Mouse (Mus musculus): ENCODE results near the gene Xbp1. TPM values are rescaled to one million over a fixed set of nuclear protein-coding genes. Genes with fewer than 3 reads are reported as not detected.
"Not testable (repeated sequence)": the region's sequence is repeated elsewhere in the genome, so short reads cannot be mapped to it uniquely, and the experiment has no call there.

The Xbp1 gene
- polyA plus RNA-seq, 1 experiment from 2014 or later: 222 TPM

- H3K4me2 ChIP-seq (ENCODE audit: low read depth, low read length): no peak overlapping the region
- ATAC-seq: no peak
- no peaks in the 10 kb centered on the region for H3K9me3 ChIP-seq (ENCODE audit: control insufficient read depth, low read length)
- H3K36me3 ChIP-seq (ENCODE audit: control insufficient read depth, insufficient read depth, low read length): no peaks in the 10 kb centered on the region
- WGBS: 79% methylated on average over 11 of the region's 11 CpGs
- H3K4me3 ChIP-seq (ENCODE audit: low read length): no peak overlapping the region
- peaks cover 7% of the 10 kb centered on the region; the same call in 1 of the 2 replicates for H3K4me1 ChIP-seq (ENCODE audit: control insufficient read depth, insufficient read depth, low read length)
- H3K9ac ChIP-seq (ENCODE audit: low read depth, low read length): no peak overlapping the region
- H3K27me3 ChIP-seq (replicated peaks; ENCODE audit: control insufficient read depth, insufficient read depth, low read length): no peaks in the 10 kb centered on the region
- peak overlapping the region; percentile 61; the same call in 1 of the 2 replicates for H3K27ac ChIP-seq (ENCODE audit: low read length)
Measured at GRCm38 (mm10) chr11:5499961-5500644, 20.4 kb upstream of the Xbp1 start.

GRCm38 (mm10) chr11:5500903-5501741, 19.3 kb upstream of the Xbp1 start:
- Histone ChIP-seq H3K9me3 (ENCODE audit: control insufficient read depth, low read length) (no peaks in the 10 kb centered on the region), H3K36me3 (ENCODE audit: control insufficient read depth, insufficient read depth, low read length) (no peaks in the 10 kb centered on the region), H3K4me1 (ENCODE audit: control insufficient read depth, insufficient read depth, low read length) (peaks cover 7% of the 10 kb centered on the region; the same call in 1 of the 2 replicates), H3K9ac (ENCODE audit: low read depth, low read length) (no peak overlapping the region), H3K27me3 (replicated peaks; ENCODE audit: control insufficient read depth, insufficient read depth, low read length) (no peaks in the 10 kb centered on the region), H3K4me3 (ENCODE audit: low read length) (no peak overlapping the region), H3K4me2 (ENCODE audit: low read depth, low read length) (no peak overlapping the region), H3K27ac (ENCODE audit: low read length) (no peak overlapping the region)
- WGBS: 76% methylated on average over 13 of the region's 13 CpGs
- ATAC-seq: no peak

GRCm38 (mm10) chr11:5502351-5503051, 18.0 kb upstream of the Xbp1 start:
- no peaks in the 10 kb centered on the region for H3K27me3 ChIP-seq (replicated peaks; ENCODE audit: control insufficient read depth, insufficient read depth, low read length)
- no peak overlapping the region for H3K9ac ChIP-seq (ENCODE audit: low read depth, low read length)
- 77% methylated on average over 10 of the region's 10 CpGs for WGBS
- ATAC-seq: 0 out of 2 replicates have a peak, but pooled peaks have one; percentile 14
- H3K4me1 ChIP-seq (ENCODE audit: control insufficient read depth, insufficient read depth, low read length): peaks cover 7% of the 10 kb centered on the region; the same call in 1 of the 2 replicates
- H3K4me2 ChIP-seq (ENCODE audit: low read depth, low read length): no peak overlapping the region
- no peaks in the 10 kb centered on the region for H3K36me3 ChIP-seq (ENCODE audit: control insufficient read depth, insufficient read depth, low read length)
- no peak overlapping the region for H3K4me3 ChIP-seq (ENCODE audit: low read length)
- H3K27ac ChIP-seq (ENCODE audit: low read length): peak overlapping the region; percentile 59; the same call in 1 of the 2 replicates
- H3K9me3 ChIP-seq (ENCODE audit: control insufficient read depth, low read length): no peaks in the 10 kb centered on the region

- Histone ChIP-seq H3K4me3 (ENCODE audit: low read length) (peak overlapping the region; percentile 34), H3K4me1 (ENCODE audit: control insufficient read depth, insufficient read depth, low read length) (peaks cover 3% of the 10 kb centered on the region; the same call in 1 of the 2 replicates), H3K27me3 (replicated peaks; ENCODE audit: control insufficient read depth, insufficient read depth, low read length) (no peaks in the 10 kb centered on the region), H3K27ac (ENCODE audit: low read length) (peak overlapping the region; percentile 83), H3K9ac (ENCODE audit: low read depth, low read length) (0 out of 2 replicates have a peak overlapping the region, but pooled peaks have one; percentile 29), H3K4me2 (ENCODE audit: low read depth, low read length) (peak overlapping the region; percentile 48), H3K9me3 (ENCODE audit: control insufficient read depth, low read length) (no peaks in the 10 kb centered on the region), H3K36me3 (ENCODE audit: control insufficient read depth, insufficient read depth, low read length) (no peaks in the 10 kb centered on the region)
- peak; percentile 92 for ATAC-seq
- 17% methylated on average over 18 of the region's 18 CpGs for WGBS
Measured at GRCm38 (mm10) chr11:5505856-5506575, 14.4 kb upstream of the Xbp1 start.

- 84% methylated on average over 8 of the region's 8 CpGs for WGBS
Measured at GRCm38 (mm10) chr11:5509215-5510098, 11.0 kb upstream of the Xbp1 start.

GRCm38 (mm10) chr11:5510099-5510391, 10.4 kb upstream of the Xbp1 start:
- no peaks in the 10 kb centered on the region for H3K36me3 ChIP-seq (ENCODE audit: control insufficient read depth, insufficient read depth, low read length)
- H3K4me1 ChIP-seq (ENCODE audit: control insufficient read depth, insufficient read depth, low read length): no peaks in the 10 kb centered on the region
- H3K9me3 ChIP-seq (ENCODE audit: control insufficient read depth, low read length): no peaks in the 10 kb centered on the region
- H3K27me3 ChIP-seq (replicated peaks; ENCODE audit: control insufficient read depth, insufficient read depth, low read length): no peaks in the 10 kb centered on the region
- no peak overlapping the region for H3K9ac ChIP-seq (ENCODE audit: low read depth, low read length)
- WGBS: 65% methylated on average over 5 of the region's 5 CpGs
- peak overlapping the region; percentile 45; the same call in 1 of the 2 replicates for H3K27ac ChIP-seq (ENCODE audit: low read length)
- H3K4me2 ChIP-seq (ENCODE audit: low read depth, low read length): no peak overlapping the region
- no peak overlapping the region for H3K4me3 ChIP-seq (ENCODE audit: low read length)
- ATAC-seq: no peak

More at GRCm38 (mm10) chr11:5509215-5510098, 11.0 kb upstream of the Xbp1 start:
- Histone ChIP-seq H3K27me3 (replicated peaks; ENCODE audit: control insufficient read depth, insufficient read depth, low read length) (no peaks in the 10 kb centered on the region), H3K4me3 (ENCODE audit: low read length) (no peak overlapping the region), H3K4me1 (ENCODE audit: control insufficient read depth, insufficient read depth, low read length) (no peaks in the 10 kb centered on the region), H3K36me3 (ENCODE audit: control insufficient read depth, insufficient read depth, low read length) (no peaks in the 10 kb centered on the region), H3K9me3 (ENCODE audit: control insufficient read depth, low read length) (no peaks in the 10 kb centered on the region), H3K27ac (ENCODE audit: low read length) (peak overlapping the region; percentile 45; the same call in 1 of the 2 replicates), H3K4me2 (ENCODE audit: low read depth, low read length) (no peak overlapping the region), H3K9ac (ENCODE audit: low read depth, low read length) (no peak overlapping the region)
- no peak for ATAC-seq

- WGBS: 86% methylated on average over 1 of the region's 2 CpGs
- H3K4me3 ChIP-seq (ENCODE audit: low read length): not testable (repeated sequence)
Measured at GRCm38 (mm10) chr11:5510686-5511085, 9.8 kb upstream of the Xbp1 start.

GRCm38 (mm10) chr11:5512099-5512725, 8.2 kb upstream of the Xbp1 start:
- Histone ChIP-seq H3K27me3 (replicated peaks; ENCODE audit: control insufficient read depth, insufficient read depth, low read length) (no peaks in the 10 kb centered on the region), H3K9ac (ENCODE audit: low read depth, low read length) (no peak overlapping the region), H3K4me1 (ENCODE audit: control insufficient read depth, insufficient read depth, low read length) (no peaks in the 10 kb centered on the region), H3K4me3 (ENCODE audit: low read length) (no peak overlapping the region), H3K36me3 (ENCODE audit: control insufficient read depth, insufficient read depth, low read length) (no peaks in the 10 kb centered on the region), H3K9me3 (ENCODE audit: control insufficient read depth, low read length) (no peaks in the 10 kb centered on the region), H3K4me2 (ENCODE audit: low read depth, low read length) (no peak overlapping the region), H3K27ac (ENCODE audit: low read length) (no peak overlapping the region)
- ATAC-seq: no peak
- 79% methylated on average over 12 of the region's 12 CpGs for WGBS

More at GRCm38 (mm10) chr11:5510686-5511085, 9.8 kb upstream of the Xbp1 start:
- not testable (repeated sequence) for H3K27me3 ChIP-seq (replicated peaks; ENCODE audit: control insufficient read depth, insufficient read depth, low read length); H3K27ac ChIP-seq (ENCODE audit: low read length); H3K9ac ChIP-seq (ENCODE audit: low read depth, low read length); H3K4me2 ChIP-seq (ENCODE audit: low read depth, low read length); H3K36me3 ChIP-seq (ENCODE audit: control insufficient read depth, insufficient read depth, low read length); ATAC-seq; H3K9me3 ChIP-seq (ENCODE audit: control insufficient read depth, low read length); H3K4me1 ChIP-seq (ENCODE audit: control insufficient read depth, insufficient read depth, low read length)
